Mouse (Mus musculus): ENCODE results near the gene Ggta1. TPM values are rescaled to one million over a fixed set of nuclear protein-coding genes. Genes with fewer than 3 reads are reported as not detected.

Ggta1 gene
- polyA plus RNA-seq, 1 experiment: 0.68 TPM

DNA sequence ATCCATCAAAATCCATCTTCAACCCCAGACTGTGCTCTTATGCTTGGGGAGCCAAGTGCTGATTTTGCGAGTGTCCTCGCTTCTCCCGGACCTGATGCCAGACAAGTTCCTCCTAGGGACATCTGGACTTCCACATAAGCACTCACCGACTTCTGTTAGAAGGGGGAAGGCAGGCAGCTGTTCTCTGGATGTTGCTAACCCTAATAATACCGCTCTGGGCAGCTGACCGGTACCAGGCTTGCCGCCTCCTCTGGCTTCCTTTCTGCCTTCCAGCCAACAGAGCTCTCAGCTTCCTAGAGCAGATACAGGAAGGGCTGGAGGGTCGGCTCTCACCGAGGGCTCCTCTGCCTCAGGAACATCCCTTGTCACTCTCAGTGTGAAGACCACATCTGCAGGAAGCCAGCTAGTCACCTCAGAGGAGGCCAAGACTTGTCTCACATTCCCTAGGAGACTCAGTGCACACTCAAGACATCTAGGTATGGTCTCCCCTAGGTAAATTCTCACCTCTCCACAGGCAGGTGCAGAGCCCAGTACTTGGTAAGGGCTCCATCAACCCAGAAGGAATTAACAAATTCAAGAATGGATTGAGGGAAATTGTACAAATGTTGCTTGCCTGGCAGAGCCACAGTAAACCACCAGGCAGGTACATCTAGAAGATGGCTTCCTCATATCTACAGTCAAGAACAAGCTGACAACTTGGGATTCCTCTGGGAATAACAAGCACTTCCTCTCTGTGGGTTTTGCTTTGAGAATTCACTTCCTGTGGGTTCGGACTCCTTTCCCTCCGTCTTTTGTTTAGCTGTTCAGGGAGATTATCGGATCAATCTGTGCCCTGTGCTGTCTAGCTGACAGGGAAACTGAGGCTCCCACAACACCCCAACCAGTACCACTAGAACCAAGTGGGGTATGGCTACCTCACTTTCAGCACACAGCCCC lies 13.1 kb downstream of the Ggta1 start:
- Histone ChIP-seq H3K27me3 (ENCODE audit: control insufficient read depth, insufficient read depth, low read length) (no peaks in the 10 kb centered on the region), H3K27ac (ENCODE audit: control insufficient read depth, insufficient read depth, low read depth, low read length) (no peak overlapping the region), H3K36me3 (ENCODE audit: control insufficient read depth, insufficient read depth, low read length) (no peaks in the 10 kb centered on the region), H3K4me1 (ENCODE audit: control insufficient read depth, insufficient read depth, low read length) (peaks cover 16% of the 10 kb centered on the region), H3K4me3 (ENCODE audit: control insufficient read depth, low read depth, low read length) (no peak overlapping the region)
- TF ChIP-seq POLR2A (IDR thresholded peaks at IDR 0.05; ENCODE audit: control insufficient read depth, low read depth, low read length) (no peak), CTCF (IDR thresholded peaks at IDR 0.05; ENCODE audit: control insufficient read depth, insufficient read depth, insufficient replicate concordance, low read depth, low read length) (no peak)

DNA sequence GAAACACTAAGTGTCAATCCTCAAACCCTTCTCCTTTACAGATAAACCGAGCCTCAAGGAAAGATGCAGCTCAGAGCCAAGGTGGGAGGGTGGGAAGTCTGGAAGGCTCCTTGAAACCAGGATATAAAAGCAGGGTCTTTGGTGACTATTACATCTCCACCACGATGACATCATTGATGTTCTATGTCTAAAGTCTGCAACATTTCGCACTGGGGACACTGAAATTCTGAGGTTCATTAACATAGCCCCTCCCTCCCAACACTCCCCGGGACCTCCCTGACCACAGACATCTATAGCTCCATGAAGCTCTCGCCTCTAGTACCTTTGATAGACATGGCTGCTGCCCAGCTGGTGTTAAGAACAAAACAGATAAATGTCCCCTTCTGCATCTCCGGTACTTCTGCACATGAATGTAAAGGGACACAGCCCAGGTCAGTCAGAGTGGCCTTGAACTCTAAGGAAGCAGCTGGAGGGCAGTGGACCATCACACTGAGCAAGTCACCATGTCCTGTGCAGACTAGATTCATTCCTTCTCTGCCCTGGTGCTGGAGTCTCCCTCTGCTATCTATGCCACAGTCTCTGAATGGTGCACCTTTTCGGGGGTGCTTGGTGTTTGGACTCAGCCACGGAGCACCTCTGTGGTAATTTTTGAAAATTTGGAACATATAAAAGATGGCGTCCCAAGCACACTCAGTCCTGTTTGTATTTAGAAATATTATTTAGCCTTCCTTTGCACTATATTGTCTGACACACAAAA lies 13.9 kb downstream of the Ggta1 start:
- Histone ChIP-seq H3K4me3 (ENCODE audit: control insufficient read depth, low read depth, low read length) (no peak overlapping the region), H3K27ac (ENCODE audit: control insufficient read depth, insufficient read depth, low read depth, low read length) (no peak overlapping the region), H3K27me3 (ENCODE audit: control insufficient read depth, insufficient read depth, low read length) (no peaks in the 10 kb centered on the region), H3K36me3 (ENCODE audit: control insufficient read depth, insufficient read depth, low read length) (no peaks in the 10 kb centered on the region), H3K4me1 (ENCODE audit: control insufficient read depth, insufficient read depth, low read length) (peaks cover 16% of the 10 kb centered on the region)
- TF ChIP-seq CTCF (IDR thresholded peaks at IDR 0.05; ENCODE audit: control insufficient read depth, insufficient read depth, insufficient replicate concordance, low read depth, low read length) (no peak), POLR2A (IDR thresholded peaks at IDR 0.05; ENCODE audit: control insufficient read depth, low read depth, low read length) (no peak)

GRCm38 (mm10) chr2:35448215-35448913 lies 14.7 kb downstream of the Ggta1 start:
- Histone ChIP-seq H3K4me3 (ENCODE audit: control insufficient read depth, low read depth, low read length) (no peak overlapping the region), H3K27ac (ENCODE audit: control insufficient read depth, insufficient read depth, low read depth, low read length) (no peak overlapping the region), H3K4me1 (ENCODE audit: control insufficient read depth, insufficient read depth, low read length) (peaks cover 16% of the 10 kb centered on the region), H3K36me3 (ENCODE audit: control insufficient read depth, insufficient read depth, low read length) (no peaks in the 10 kb centered on the region), H3K27me3 (ENCODE audit: control insufficient read depth, insufficient read depth, low read length) (no peaks in the 10 kb centered on the region)
- TF ChIP-seq CTCF (IDR thresholded peaks at IDR 0.05; ENCODE audit: control insufficient read depth, insufficient read depth, insufficient replicate concordance, low read depth, low read length) (no peak), POLR2A (IDR thresholded peaks at IDR 0.05; ENCODE audit: control insufficient read depth, low read depth, low read length) (no peak)

DNA sequence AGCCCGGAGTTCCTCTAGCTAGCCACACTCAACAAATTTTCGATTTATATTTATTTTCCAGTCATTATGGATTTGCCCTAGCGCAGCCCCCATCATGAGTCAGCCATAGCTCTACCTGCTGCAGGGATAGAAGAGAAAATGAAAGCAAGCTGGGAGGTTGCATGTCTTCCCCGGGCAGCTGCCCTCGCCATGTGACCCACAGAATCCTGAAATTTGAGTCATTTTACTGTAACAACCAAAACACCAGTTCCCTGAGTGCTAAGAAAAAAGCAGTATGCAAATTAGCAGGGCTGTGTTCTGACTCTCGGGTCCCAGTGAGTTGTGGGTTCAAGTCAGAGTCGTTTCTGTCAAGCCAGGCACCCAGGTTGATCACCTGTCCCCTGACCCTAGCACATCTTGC lies 15.6 kb downstream of the Ggta1 start:
- Histone ChIP-seq H3K4me3 (ENCODE audit: control insufficient read depth, low read depth, low read length) (no peak overlapping the region), H3K36me3 (ENCODE audit: control insufficient read depth, insufficient read depth, low read length) (no peaks in the 10 kb centered on the region), H3K4me1 (ENCODE audit: control insufficient read depth, insufficient read depth, low read length) (peaks cover 16% of the 10 kb centered on the region), H3K27ac (ENCODE audit: control insufficient read depth, insufficient read depth, low read depth, low read length) (no peak overlapping the region), H3K27me3 (ENCODE audit: control insufficient read depth, insufficient read depth, low read length) (no peaks in the 10 kb centered on the region)
- TF ChIP-seq CTCF (IDR thresholded peaks at IDR 0.05; ENCODE audit: control insufficient read depth, insufficient read depth, insufficient replicate concordance, low read depth, low read length): no peak
- TF ChIP-seq POLR2A (IDR thresholded peaks at IDR 0.05; ENCODE audit: control insufficient read depth, low read depth, low read length): no peak

DNA sequence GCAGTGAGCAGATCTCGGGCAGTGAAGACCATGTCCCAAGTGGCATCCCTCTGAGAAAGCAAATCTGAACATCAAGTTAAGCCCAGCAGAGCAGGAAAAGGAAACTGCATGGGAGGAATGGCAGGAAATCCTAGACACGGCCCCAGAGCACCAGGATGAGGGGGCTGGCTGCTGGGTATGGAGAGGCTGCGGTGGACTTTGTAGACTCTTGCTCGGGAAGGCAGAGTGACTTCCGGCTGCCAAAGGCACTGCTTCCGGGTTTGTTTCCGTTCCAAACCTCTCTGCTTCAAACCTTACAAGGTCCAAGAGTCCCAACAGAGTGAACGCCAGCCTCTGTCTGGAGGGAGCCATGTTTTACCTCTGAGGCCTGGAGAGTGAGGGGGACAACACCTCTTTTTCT lies 16.2 kb downstream of the Ggta1 start:
- no peak for TF ChIP-seq CTCF (IDR thresholded peaks at IDR 0.05; ENCODE audit: control insufficient read depth, insufficient read depth, insufficient replicate concordance, low read depth, low read length)
- TF ChIP-seq POLR2A (IDR thresholded peaks at IDR 0.05; ENCODE audit: control insufficient read depth, low read depth, low read length): no peak
- peaks cover 16% of the 10 kb centered on the region for H3K4me1 ChIP-seq (ENCODE audit: control insufficient read depth, insufficient read depth, low read length)

DNA sequence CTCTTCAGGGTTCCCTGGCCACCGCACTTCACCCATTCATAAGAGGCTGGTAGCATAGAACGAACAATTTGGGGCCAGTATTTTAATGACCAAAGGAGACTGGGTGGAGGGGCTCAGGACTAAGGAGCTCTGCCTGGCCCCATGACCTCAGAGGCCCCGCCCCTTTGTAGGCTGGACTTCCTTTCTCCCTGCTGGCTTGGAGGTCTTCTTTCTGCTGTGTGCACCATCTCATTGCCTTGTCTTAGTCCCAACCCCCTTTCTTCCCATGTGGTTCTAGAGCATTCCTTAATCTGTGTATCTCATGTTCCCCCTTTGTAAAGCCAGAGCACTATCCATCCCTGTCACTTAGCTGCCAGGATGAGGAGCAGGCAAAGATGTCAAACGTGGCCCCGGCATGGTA lies 16.7 kb downstream of the Ggta1 start:
- H3K27me3 ChIP-seq (ENCODE audit: control insufficient read depth, insufficient read depth, low read length): no peaks in the 10 kb centered on the region
- peaks cover 16% of the 10 kb centered on the region for H3K4me1 ChIP-seq (ENCODE audit: control insufficient read depth, insufficient read depth, low read length)
- no peaks in the 10 kb centered on the region for H3K36me3 ChIP-seq (ENCODE audit: control insufficient read depth, insufficient read depth, low read length)
- no peak overlapping the region for H3K27ac ChIP-seq (ENCODE audit: control insufficient read depth, insufficient read depth, low read depth, low read length)
- no peak overlapping the region for H3K4me3 ChIP-seq (ENCODE audit: control insufficient read depth, low read depth, low read length)
- TF ChIP-seq CTCF (IDR thresholded peaks at IDR 0.05; ENCODE audit: control insufficient read depth, insufficient read depth, insufficient replicate concordance, low read depth, low read length) (no peak), POLR2A (IDR thresholded peaks at IDR 0.05; ENCODE audit: control insufficient read depth, low read depth, low read length) (no peak)

More for the DNA sequence above, 16.2 kb downstream of the Ggta1 start:
- no peaks in the 10 kb centered on the region for H3K36me3 ChIP-seq (ENCODE audit: control insufficient read depth, insufficient read depth, low read length)
- H3K4me3 ChIP-seq (ENCODE audit: control insufficient read depth, low read depth, low read length): no peak overlapping the region; the same call in 1 of the 2 replicates
- no peak overlapping the region for H3K27ac ChIP-seq (ENCODE audit: control insufficient read depth, insufficient read depth, low read depth, low read length)
- H3K27me3 ChIP-seq (ENCODE audit: control insufficient read depth, insufficient read depth, low read length): no peaks in the 10 kb centered on the region
